Mouse (Mus musculus) ES-Bruce4 (cell line): ENCODE data around the gene Wdr38.

Experiments used
- CTCF ChIP-seq: IDR thresholded peaks from one replicate; pipeline ENCODE4 v1.8.1; 2011; ENCODE audit warnings: low read depth, low read length
- EP300 ChIP-seq: IDR thresholded peaks from 2 replicates; pipeline ENCODE4 v1.6.1; 2011; ENCODE audit warnings: low read depth, low read length; ENCODE audit not compliant: insufficient read depth
- POLR2A ChIP-seq: IDR thresholded peaks from one replicate; pipeline ENCODE4 v1.8.1; 2011; ENCODE audit warnings: low read length; ENCODE audit not compliant: insufficient read depth

DNA sequence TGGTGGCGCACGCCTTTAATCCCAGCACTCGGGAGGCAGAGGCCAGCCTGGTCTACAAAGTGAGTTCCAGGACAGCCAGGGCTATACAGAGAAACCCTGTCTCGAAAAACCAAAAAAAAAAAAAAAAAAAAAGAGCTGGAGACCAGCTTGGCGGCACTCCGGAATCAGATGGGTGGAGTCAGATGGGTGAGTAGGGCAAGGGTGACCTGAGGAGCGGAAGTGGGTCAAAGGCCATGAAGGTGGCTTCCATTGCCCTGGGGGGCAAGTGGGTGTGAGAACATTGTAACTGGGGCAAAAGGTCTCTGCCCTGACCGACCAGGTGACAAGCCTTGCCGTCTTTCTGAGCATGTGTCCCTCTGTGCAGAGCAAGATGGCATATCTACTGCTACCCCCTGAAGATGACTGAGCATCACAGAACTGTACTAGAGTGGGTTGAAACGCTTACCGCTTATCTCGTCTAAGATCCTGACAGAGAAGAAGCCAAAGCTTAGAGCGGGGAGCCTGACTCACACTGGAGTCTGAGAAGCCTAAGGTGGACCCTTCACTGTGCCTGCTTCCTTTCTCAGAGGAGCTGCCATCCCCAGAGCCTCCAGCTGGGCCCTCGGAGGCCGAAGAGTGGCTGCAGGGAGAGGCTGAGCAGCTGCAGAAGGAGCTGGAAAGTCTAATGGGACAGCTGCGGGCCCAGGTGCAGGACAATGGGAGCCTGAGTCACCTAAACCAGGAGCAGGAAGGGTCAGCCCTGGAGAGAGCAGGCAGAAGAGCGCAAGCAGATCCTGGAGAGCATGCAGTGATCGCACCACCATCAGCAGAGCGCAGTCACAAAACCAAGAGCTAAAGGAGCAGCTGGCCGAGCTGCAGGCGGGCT, 21.1 kb upstream of the Wdr38 start:
- TF ChIP-seq CTCF = no peak
- no peak for TF ChIP-seq EP300
- TF ChIP-seq POLR2A = no peak
